Mouse (Mus musculus) embryonic facial prominence, embryonic 12.5 days (tissue): ENCODE results near the gene Kcnj16. TPM values are rescaled to one million over a fixed set of nuclear protein-coding genes. Genes with fewer than 3 reads are reported as not detected.

Source experiments
- ATAC-seq: fragments of 200-750 bp; cut with Nextera tagmentation; 2 replicates; pipeline ENCODE4 v1.8.0; 2017; ENCODE audit not compliant: insufficient number of reproducible peaks, insufficient read depth, low FRiP score, low TSS enrichment
- H3K27ac ChIP-seq: fragments of 300-500 bp; sonication (generic); 2 replicates; pipeline ENCODE4 v1.5.1; 2016; ENCODE audit warnings: mild to moderate bottlenecking
- H3K27me3 ChIP-seq: fragments of 300-500 bp; sonication (generic); 2 replicates; pipeline ENCODE4 v1.6.1; 2016; ENCODE audit warnings: mild to moderate bottlenecking, moderate library complexity
- H3K36me3 ChIP-seq: fragments of 300-500 bp; sonication (generic); 2 replicates; pipeline ENCODE4 v1.6.1; 2016; ENCODE audit warnings: mild to moderate bottlenecking
- H3K4me1 ChIP-seq: fragments of 300-500 bp; sonication (generic); 2 replicates; pipeline ENCODE4 v1.6.1; 2016
- H3K4me2 ChIP-seq: fragments of 300-500 bp; sonication (generic); replicated peaks from 2 replicates; pipeline ENCODE4 v1.6.1; 2016; ENCODE audit warnings: mild to moderate bottlenecking, moderate library complexity
- H3K4me3 ChIP-seq: fragments of 300-500 bp; sonication (generic); 2 replicates; pipeline ENCODE4 v1.5.1; 2016; ENCODE audit warnings: mild to moderate bottlenecking
- H3K9ac ChIP-seq: fragments of 300-500 bp; sonication (generic); 2 replicates; pipeline ENCODE4 v1.6.1; 2016; ENCODE audit warnings: mild to moderate bottlenecking, moderate library complexity
- H3K9me3 ChIP-seq: fragments of 300-500 bp; sonication (generic); 2 replicates; pipeline ENCODE4 v1.6.1; 2016; ENCODE audit warnings: mild to moderate bottlenecking, moderate library complexity
- WGBS: fragments of 180-500 bp; shearing (Covaris S2); methylation state at CpG from one replicate; pipeline ENCODE4 v1.1.7; 2016; 5-methylcytosine and 5-hydroxymethylcytosine counted together
- polyA plus RNA-seq: library from polyadenylated mRNA; unstranded; fragments of >200 nt; fragmentation: Nextera tagmentation; extraction: Ambion mirVana; gene quantifications from 2 replicates; pipeline ENCODE4 v1.2.1, GENCODE M21; 2016

Kcnj16 gene
- polyA plus RNA-seq, 1 experiment from 2014 or later: 0.06 TPM

DNA sequence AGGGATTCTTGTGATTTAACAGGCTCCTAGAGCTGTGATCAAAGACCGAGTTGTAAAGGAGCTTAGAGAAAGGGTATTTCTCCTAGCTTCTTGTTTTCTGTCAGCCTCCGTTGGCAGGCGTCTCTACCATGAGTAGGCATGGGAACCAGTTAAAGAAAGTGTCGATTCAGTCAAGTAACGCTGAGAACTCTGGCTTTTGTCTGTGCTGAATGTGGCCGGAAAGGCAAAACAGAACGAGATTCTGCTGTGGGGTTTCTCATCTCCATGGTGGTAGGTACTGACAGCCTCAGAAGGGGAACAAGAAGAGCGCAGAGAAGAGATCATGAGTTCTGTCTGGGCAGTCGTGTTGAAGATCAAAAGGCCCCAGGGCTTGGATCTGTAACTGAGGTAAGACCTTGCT is 29.4 kb downstream of the Kcnj16 start:
- H3K9me3 ChIP-seq: no peaks in the 10 kb centered on the region
- H3K27me3 ChIP-seq: no peaks in the 10 kb centered on the region
- no peak for ATAC-seq
- no peak overlapping the region for H3K4me2 ChIP-seq
- H3K9ac ChIP-seq: no peak overlapping the region
- no peaks in the 10 kb centered on the region for H3K4me1 ChIP-seq
- no peaks in the 10 kb centered on the region for H3K36me3 ChIP-seq
- no peak overlapping the region for H3K4me3 ChIP-seq
- 68% methylated on average over 9 of the region's 9 CpGs for WGBS
- no peak overlapping the region for H3K27ac ChIP-seq

DNA sequence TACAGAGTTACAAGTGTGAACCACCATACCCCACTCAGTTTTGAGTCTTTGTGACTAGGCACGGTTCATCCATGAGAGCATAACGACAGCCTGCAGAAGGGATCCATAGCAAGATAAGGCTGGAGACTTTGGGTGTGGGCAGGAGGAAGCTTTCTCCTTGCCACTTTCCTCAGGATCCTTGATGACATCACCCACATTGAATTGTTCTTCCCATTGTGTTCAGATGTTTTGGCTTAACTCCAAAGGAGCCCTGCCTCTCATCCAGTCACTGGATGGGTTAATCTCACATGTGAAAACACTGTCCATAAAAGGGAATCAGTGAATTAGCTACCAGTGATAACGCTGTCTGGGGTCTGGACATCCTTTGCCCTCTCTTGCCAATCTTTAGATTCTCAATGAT is 37.3 kb downstream of the Kcnj16 start:
- H3K4me2 ChIP-seq: no peak overlapping the region
- H3K27me3 ChIP-seq: no peaks in the 10 kb centered on the region
- no peaks in the 10 kb centered on the region for H3K4me1 ChIP-seq
- no peak overlapping the region for H3K27ac ChIP-seq
- H3K4me3 ChIP-seq: no peak overlapping the region
- H3K9ac ChIP-seq: no peak overlapping the region
- no peaks in the 10 kb centered on the region for H3K9me3 ChIP-seq
- H3K36me3 ChIP-seq: no peaks in the 10 kb centered on the region
- 77% methylated on average over 3 of the region's 3 CpGs for WGBS
- ATAC-seq: no peak

- Histone ChIP-seq H3K9me3 (no peaks in the 10 kb centered on the region), H3K9ac (no peak overlapping the region), H3K27ac (no peak overlapping the region), H3K4me2 (no peak overlapping the region), H3K36me3 (no peaks in the 10 kb centered on the region), H3K27me3 (no peaks in the 10 kb centered on the region), H3K4me1 (no peaks in the 10 kb centered on the region), H3K4me3 (no peak overlapping the region)
- no peak for ATAC-seq
- 27% methylated on average over 3 of the region's 3 CpGs for WGBS
These were observed 41.6 kb downstream of the Kcnj16 start for GRCm38 (mm10) chr11:111009471-111009870.

DNA sequence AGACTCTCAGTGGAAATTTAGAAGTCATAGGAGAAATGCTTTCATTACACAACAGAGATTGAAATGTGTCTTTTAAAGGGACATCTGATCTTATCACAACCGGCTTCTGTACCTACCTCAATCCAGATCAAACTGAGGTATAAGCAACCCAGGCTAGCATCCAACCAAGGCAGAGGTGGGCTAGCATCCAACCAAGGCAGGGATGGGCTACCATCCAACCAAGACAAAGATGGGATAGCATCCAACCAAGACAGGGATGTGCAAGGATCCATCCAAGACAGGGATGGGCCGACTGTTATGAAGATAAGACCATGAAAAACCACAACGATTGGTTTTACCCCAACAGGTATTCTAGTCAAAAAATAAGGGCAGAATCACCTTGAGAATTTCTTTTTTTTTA is 48.4 kb downstream of the Kcnj16 start:
- no peak overlapping the region for H3K27ac ChIP-seq
- no peak for ATAC-seq
- no peaks in the 10 kb centered on the region for H3K36me3 ChIP-seq
- H3K9me3 ChIP-seq: no peaks in the 10 kb centered on the region
- no peak overlapping the region for H3K9ac ChIP-seq
- H3K27me3 ChIP-seq: no peaks in the 10 kb centered on the region
- WGBS: 95% methylated on average over 3 of the region's 3 CpGs
- no peaks in the 10 kb centered on the region for H3K4me1 ChIP-seq
- no peak overlapping the region for H3K4me2 ChIP-seq
- no peak overlapping the region for H3K4me3 ChIP-seq

DNA sequence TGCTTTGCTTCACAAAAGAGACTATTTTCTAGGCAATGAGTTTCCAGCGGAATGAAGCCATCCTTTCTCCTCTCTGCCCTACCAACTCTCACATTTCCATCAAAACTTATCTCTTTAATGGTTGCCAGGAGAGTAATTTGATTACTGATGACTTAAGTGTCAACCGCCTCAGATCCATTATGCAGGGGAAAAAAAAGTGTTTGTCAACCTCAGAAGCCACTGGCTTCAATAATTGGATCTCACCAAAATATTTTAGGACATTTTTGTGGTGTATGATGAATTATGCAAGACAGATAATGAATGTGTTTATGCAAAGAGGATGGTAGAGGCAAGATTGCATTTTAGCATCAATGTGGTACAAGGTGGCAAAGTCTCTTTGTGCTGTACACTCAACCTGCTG is 52.4 kb downstream of the Kcnj16 start:
- ATAC-seq: no peak
- H3K4me2 ChIP-seq: no peak overlapping the region
- 39% methylated on average over 2 of the region's 2 CpGs for WGBS
- H3K4me1 ChIP-seq: peaks cover 4% of the 10 kb centered on the region; the same call in 1 of the 2 replicates
- H3K27ac ChIP-seq: no peak overlapping the region
- H3K9ac ChIP-seq: no peak overlapping the region
- no peak overlapping the region for H3K4me3 ChIP-seq
- no peaks in the 10 kb centered on the region for H3K9me3 ChIP-seq
- H3K36me3 ChIP-seq: no peaks in the 10 kb centered on the region
- no peaks in the 10 kb centered on the region for H3K27me3 ChIP-seq

DNA sequence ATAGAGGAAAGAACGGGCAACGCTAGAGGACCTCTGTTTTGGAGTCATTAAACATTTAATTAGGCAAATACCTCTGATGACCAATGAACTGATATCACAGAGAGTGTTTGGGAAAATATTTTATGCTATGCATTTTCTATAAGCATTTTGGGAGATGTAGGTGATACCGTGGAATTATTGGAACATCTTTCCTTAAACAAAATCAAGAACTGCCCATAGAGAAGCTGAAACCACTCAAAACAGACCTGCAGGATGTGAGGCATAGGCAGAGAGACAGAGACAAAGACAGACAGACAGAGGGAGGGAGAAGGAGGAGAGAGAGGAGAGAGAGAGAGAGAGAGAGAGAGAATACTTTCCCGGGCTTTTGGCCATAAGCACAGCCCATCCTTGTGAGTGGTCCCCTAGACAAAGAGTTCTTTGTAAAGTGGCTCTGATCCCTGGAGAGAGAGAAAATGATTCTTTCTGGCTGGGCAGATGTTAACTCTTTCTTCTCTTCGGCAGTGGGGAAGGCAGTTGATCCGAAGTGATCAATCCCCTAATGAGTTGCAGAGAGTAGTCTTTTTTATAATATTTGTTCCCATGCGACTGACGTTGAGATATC is 54.9 kb downstream of the Kcnj16 start:
- Histone ChIP-seq H3K4me3 (no peak overlapping the region), H3K4me1 (peaks cover 4% of the 10 kb centered on the region; the same call in 1 of the 2 replicates), H3K27ac (no peak overlapping the region), H3K4me2 (no peak overlapping the region), H3K27me3 (no peaks in the 10 kb centered on the region), H3K36me3 (no peaks in the 10 kb centered on the region), H3K9me3 (no peaks in the 10 kb centered on the region), H3K9ac (no peak overlapping the region)
- ATAC-seq: no peak
- WGBS: 26% methylated on average over 8 of the region's 8 CpGs

GRCm38 (mm10) chr11:111042175-111042574 is 74.3 kb downstream of the Kcnj16 start:
- no peaks in the 10 kb centered on the region for H3K4me1 ChIP-seq
- H3K36me3 ChIP-seq: no peaks in the 10 kb centered on the region
- no peaks in the 10 kb centered on the region for H3K9me3 ChIP-seq
- H3K27ac ChIP-seq: no peak overlapping the region
- H3K4me2 ChIP-seq: no peak overlapping the region
- 45% methylated on average over 5 of the region's 5 CpGs for WGBS
- H3K27me3 ChIP-seq: no peaks in the 10 kb centered on the region
- H3K9ac ChIP-seq: no peak overlapping the region
- ATAC-seq: no peak
- no peak overlapping the region for H3K4me3 ChIP-seq

DNA sequence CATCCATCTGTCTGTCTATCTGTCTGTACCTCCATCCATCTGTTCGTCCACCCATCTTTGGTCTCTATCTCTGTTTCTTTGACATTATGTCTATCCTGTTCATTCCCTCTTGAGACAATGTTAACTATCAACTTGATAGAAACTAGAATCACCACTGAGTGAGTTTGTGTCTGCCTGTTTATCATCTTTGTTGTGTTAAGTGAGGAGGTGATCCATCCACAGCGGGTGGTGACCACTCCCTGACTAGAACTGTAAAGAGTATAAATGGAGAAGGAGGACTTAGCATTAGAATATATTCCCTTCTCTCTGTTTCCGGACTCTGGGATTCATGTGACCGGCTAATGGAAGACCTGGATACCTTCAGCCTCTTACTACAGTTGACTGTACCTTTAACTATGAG is 75.5 kb downstream of the Kcnj16 start:
- no peak overlapping the region for H3K27ac ChIP-seq
- 82% methylated on average over 4 of the region's 4 CpGs for WGBS

GRCm38 (mm10) chr11:111054252-111054651 is 86.4 kb downstream of the Kcnj16 start:
- 90% methylated on average over 3 of the region's 3 CpGs for WGBS
- H3K4me3 ChIP-seq: no peak overlapping the region
- no peaks in the 10 kb centered on the region for H3K4me1 ChIP-seq
- H3K4me2 ChIP-seq: no peak overlapping the region
- H3K9me3 ChIP-seq: no peaks in the 10 kb centered on the region
- no peak overlapping the region for H3K9ac ChIP-seq
- no peak overlapping the region for H3K27ac ChIP-seq
- H3K36me3 ChIP-seq: no peaks in the 10 kb centered on the region
- no peaks in the 10 kb centered on the region for H3K27me3 ChIP-seq
- ATAC-seq: no peak

More for the DNA sequence above, 75.5 kb downstream of the Kcnj16 start:
- no peak for ATAC-seq
- Histone ChIP-seq H3K4me3 (no peak overlapping the region), H3K4me1 (no peaks in the 10 kb centered on the region), H3K36me3 (no peaks in the 10 kb centered on the region), H3K4me2 (no peak overlapping the region), H3K9me3 (no peaks in the 10 kb centered on the region), H3K9ac (no peak overlapping the region), H3K27me3 (no peaks in the 10 kb centered on the region)

DNA sequence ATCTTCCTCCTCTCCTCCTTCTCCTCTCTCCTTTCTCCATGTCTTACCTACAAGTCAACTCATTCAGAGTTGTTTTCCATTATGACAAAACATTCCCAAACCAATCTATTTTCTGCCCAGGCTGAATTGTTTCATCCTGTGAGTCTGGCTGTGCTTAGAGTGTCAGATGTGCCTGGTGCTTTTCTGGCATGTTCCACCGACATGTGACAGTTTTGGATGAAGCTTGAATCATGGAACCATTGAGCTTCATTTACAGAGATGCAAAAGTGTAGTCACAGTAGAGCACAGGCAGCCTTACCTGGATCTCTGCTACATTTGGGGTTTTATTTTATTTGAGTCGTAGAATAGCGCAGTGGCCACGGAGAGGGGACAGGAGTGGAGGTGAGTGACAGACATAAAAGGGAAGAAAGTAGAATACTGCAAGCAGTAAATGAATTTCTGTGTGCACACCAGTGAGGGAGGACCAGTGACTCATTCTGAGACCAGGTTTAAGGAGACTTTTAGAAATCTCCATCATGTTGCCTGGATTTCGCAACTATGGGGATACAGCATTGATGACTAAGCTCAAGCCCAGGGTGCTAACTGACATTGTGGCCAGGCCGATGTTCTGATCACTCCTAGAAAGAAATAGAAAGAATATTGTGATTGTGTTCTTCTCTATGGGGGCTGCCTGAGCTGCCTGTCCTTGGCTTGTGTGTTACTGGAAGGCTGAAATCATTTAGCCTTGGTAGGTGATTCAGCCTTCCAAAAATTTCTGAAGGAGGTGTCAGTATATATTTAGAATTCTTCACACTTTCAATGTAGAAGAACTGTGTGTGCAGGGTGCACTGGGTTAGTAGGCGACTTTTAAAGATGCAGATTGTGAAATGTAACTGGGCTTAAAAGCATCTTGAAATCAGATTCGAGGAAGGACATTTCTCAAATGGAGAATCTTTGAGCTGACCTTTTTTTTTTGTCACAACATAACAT is 87.3 kb downstream of the Kcnj16 start:
- Histone ChIP-seq H3K4me1 (no peaks in the 10 kb centered on the region), H3K4me3 (no peak overlapping the region), H3K36me3 (no peaks in the 10 kb centered on the region), H3K4me2 (no peak overlapping the region), H3K9ac (no peak overlapping the region), H3K27ac (no peak overlapping the region), H3K27me3 (no peaks in the 10 kb centered on the region), H3K9me3 (no peaks in the 10 kb centered on the region)
- no peak for ATAC-seq
- 89% methylated on average over 8 of the region's 8 CpGs for WGBS

GRCm38 (mm10) chr11:111056030-111056429 is 88.2 kb downstream of the Kcnj16 start:
- no peaks in the 10 kb centered on the region for H3K4me1 ChIP-seq
- H3K36me3 ChIP-seq: no peaks in the 10 kb centered on the region
- no peaks in the 10 kb centered on the region for H3K27me3 ChIP-seq
- WGBS: 74% methylated on average over 13 of the region's 13 CpGs
- H3K4me2 ChIP-seq: no peak overlapping the region
- H3K9ac ChIP-seq: no peak overlapping the region
- H3K9me3 ChIP-seq: no peaks in the 10 kb centered on the region
- no peak for ATAC-seq
- no peak overlapping the region for H3K27ac ChIP-seq
- no peak overlapping the region for H3K4me3 ChIP-seq

GRCm38 (mm10) chr11:111057435-111057834 is 89.6 kb downstream of the Kcnj16 start:
- 97% methylated on average over 4 of the region's 4 CpGs for WGBS
- no peaks in the 10 kb centered on the region for H3K27me3 ChIP-seq
- H3K27ac ChIP-seq: no peak overlapping the region
- no peaks in the 10 kb centered on the region for H3K4me1 ChIP-seq
- no peak overlapping the region for H3K4me2 ChIP-seq
- no peaks in the 10 kb centered on the region for H3K9me3 ChIP-seq
- H3K36me3 ChIP-seq: no peaks in the 10 kb centered on the region
- H3K9ac ChIP-seq: no peak overlapping the region
- H3K4me3 ChIP-seq: no peak overlapping the region
- ATAC-seq: no peak
